Mouse (Mus musculus): ENCODE measurements at regions not wholly inside any gene's neighbourhood (a gene's known extent, or its start where the extent isn't known, plus 50 kb on each side); places are given as distances from the start of the nearest gene placed in this dataset.

- TF ChIP-seq POLR2A (IDR thresholded peaks at IDR 0.05; ENCODE audit: insufficient read length, low read depth) (no peak), E2F4 (IDR thresholded peaks at IDR 0.05; ENCODE audit: insufficient read depth) (no peak), CEBPB (IDR thresholded peaks at IDR 0.05; ENCODE audit: insufficient read depth, poor library complexity, severe bottlenecking) (no peak), MAX (IDR thresholded peaks at IDR 0.05; ENCODE audit: low read depth) (no peak)
These were observed 109.0 kb upstream of the Shb start for GRCm38 (mm10) chr4:45641272-45641671.
